Mouse (Mus musculus) hindbrain, embryonic 11.5 days (tissue): ENCODE results near the gene St8sia1. TPM values are rescaled to one million over a fixed set of nuclear protein-coding genes. Genes with fewer than 3 reads are reported as not detected.

Experiments used
- ATAC-seq: fragments of 200-750 bp; cut with Nextera tagmentation; 2 replicates; pipeline ENCODE4 v1.8.0; 2017; ENCODE audit warnings: mild to moderate bottlenecking, moderate TSS enrichment, moderate library complexity; ENCODE audit not compliant: low FRiP score
- DNase-seq: peaks from one replicate; pipeline ENCODE4 v3.0.0-alpha.2; 2015; ENCODE audit warnings: low spot score
- H3K27ac ChIP-seq: fragments of 300-500 bp; sonication (generic); 2 replicates; pipeline ENCODE4 v1.5.1; 2014; ENCODE audit warnings: mild to moderate bottlenecking, low read depth, low read length
- H3K27me3 ChIP-seq: fragments of 300-500 bp; sonication (generic); 2 replicates; pipeline ENCODE4 v1.6.1; 2014; ENCODE audit warnings: mild to moderate bottlenecking, low read length, moderate library complexity, mixed read lengths; ENCODE audit not compliant: control insufficient read depth, insufficient read depth
- H3K36me3 ChIP-seq: fragments of 300-500 bp; sonication (generic); 2 replicates; pipeline ENCODE4 v1.6.1; 2014; ENCODE audit warnings: mild to moderate bottlenecking, low read length, moderate library complexity, mixed read lengths; ENCODE audit not compliant: control insufficient read depth, insufficient read depth
- H3K4me1 ChIP-seq: fragments of 300-500 bp; sonication (generic); replicated peaks from 2 replicates; pipeline ENCODE4 v1.6.1; 2014; ENCODE audit warnings: low read length, mixed read lengths; ENCODE audit not compliant: control insufficient read depth, insufficient read depth
- H3K4me2 ChIP-seq: fragments of 300-500 bp; sonication (generic); replicated peaks from 2 replicates; pipeline ENCODE4 v1.6.1; 2014; ENCODE audit warnings: mild to moderate bottlenecking, low read depth, low read length
- H3K4me3 ChIP-seq: fragments of 300-500 bp; sonication (generic); 2 replicates; pipeline ENCODE4 v1.5.1; 2014; ENCODE audit warnings: low read depth, low read length
- H3K9ac ChIP-seq: fragments of 300-500 bp; sonication (generic); 2 replicates; pipeline ENCODE4 v1.6.1; 2014; ENCODE audit warnings: low read depth, low read length
- H3K9me3 ChIP-seq: fragments of 300-500 bp; sonication (generic); 2 replicates; pipeline ENCODE4 v1.6.1; 2016; ENCODE audit warnings: low read length; ENCODE audit not compliant: control insufficient read depth
- WGBS: fragments of 180-500 bp; shearing (Covaris S2); extraction: QIAGEN DNeasy Blood & Tissue Kit; methylation state at CpG from one replicate; pipeline ENCODE4 v1.1.7; 2014; 5-methylcytosine and 5-hydroxymethylcytosine counted together
- polyA plus RNA-seq: library from polyadenylated mRNA; unstranded; fragments of >200 nt; fragmentation: Nextera tagmentation; extraction: Ambion mirVana; gene quantifications from 2 replicates; pipeline ENCODE4 v1.2.1, GENCODE M21; 2014

St8sia1 gene
- polyA plus RNA-seq, 1 experiment from 2014 or later = 5.1 TPM

DNA sequence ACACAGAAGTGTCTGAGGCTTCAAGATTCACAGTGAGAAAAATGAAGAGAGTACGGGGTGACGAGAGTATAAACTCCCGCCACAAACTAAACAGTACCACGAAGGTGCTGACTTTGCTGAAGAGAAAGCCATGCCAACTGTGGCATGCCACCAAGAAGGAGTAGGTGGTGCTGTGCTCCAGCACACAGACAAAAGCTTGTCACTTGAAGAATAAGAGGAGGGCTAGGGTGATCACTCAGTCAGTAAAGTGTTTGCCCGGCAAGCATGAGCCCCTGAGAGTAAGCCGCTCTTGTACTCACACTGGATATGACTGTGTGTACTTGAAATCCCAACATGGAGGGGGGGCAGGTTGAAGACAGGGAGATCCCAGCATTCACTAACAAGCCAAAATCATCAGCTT is 87.0 kb downstream of the St8sia1 start:
- ATAC-seq = peak; percentile 20; the same call in 1 of the 2 replicates
- no peak overlapping the region for H3K4me3 ChIP-seq
- H3K27me3 ChIP-seq = no peaks in the 10 kb centered on the region
- DNase-seq = no peak
- no peak overlapping the region for H3K9ac ChIP-seq
- WGBS = 40% methylated on average over 6 of the region's 6 CpGs
- no peaks in the 10 kb centered on the region for H3K9me3 ChIP-seq
- peaks cover 10% of the 10 kb centered on the region; the same call in 1 of the 2 replicates for H3K4me1 ChIP-seq
- no peak overlapping the region for H3K4me2 ChIP-seq
- H3K36me3 ChIP-seq = no peaks in the 10 kb centered on the region
- peak overlapping the region; percentile 79 for H3K27ac ChIP-seq

DNA sequence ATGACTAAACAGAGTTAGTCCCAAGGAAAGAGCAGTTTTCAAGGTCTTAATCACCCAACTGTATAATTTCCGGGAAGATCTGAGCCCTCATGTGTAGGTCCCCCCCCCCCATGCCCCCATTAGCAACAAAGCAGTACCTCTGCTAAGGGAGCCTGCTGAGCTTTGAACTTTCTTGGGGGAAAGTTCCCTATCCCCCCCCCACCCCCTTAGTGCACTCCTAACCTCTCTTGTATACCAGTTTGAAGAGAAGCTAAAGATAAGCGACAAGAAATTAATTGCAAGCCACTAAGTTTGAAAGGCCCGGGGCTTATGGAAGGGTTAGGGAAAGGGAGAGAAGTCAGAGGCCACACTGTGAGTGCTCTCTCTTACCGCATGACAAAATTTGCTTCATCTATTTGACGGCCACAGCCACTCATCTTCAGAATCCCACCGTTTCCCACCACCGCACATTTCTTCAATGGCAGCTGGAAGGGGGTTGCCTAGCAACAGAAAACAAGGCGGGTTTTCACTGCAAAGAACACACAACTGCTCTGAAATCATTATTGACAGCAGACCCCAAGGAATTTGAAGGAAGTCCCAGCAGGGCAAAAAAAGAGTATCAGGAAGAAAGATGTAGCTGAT is 87.9 kb downstream of the St8sia1 start:
- 8% methylated on average over 8 of the region's 8 CpGs for WGBS
- H3K4me2 ChIP-seq = no peak overlapping the region
- H3K4me1 ChIP-seq = peaks cover 10% of the 10 kb centered on the region; the same call in 1 of the 2 replicates
- no peaks in the 10 kb centered on the region for H3K36me3 ChIP-seq
- H3K9me3 ChIP-seq = no peaks in the 10 kb centered on the region
- no peak overlapping the region for H3K9ac ChIP-seq
- H3K27me3 ChIP-seq = no peaks in the 10 kb centered on the region
- DNase-seq (peak; percentile 82), ATAC-seq (peak; percentile 87)
- no peak overlapping the region for H3K4me3 ChIP-seq
- peak overlapping the region; percentile 79 for H3K27ac ChIP-seq

DNA sequence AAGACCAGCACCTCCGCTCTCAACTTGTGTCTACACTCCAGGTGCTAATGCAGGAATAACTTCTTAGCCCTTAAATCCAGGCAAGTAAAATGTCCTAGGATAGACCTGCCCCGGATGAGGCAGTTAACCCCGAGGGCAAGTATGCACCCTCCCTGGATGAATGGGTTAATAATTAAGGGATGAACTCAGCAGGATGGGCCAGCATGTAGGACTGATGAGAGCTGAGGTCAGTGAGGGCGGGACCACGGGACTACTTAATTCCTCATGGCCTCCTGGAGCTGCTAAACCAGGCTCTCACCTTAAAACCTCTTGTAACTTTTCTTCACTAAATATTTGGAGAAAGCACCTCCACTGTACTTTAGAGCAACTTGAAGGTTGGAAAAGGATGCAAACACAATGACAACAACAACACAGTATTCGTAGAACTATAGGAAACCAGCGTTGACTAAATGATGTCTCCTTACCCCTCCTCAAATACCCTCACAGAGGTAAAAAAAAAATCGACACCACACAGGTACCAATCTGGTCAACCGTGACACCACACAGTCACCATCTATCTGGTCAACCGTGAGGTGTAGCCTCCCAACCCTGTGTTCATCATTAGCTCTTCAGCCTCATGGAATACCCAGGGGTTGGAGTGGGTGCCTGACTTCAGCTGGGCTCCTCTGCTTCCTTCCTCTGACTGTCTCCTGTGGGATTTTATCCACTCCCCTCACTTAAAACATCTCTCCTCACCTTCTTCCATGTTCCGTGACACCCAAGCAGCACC is 90.3 kb downstream of the St8sia1 start:
- Histone ChIP-seq H3K36me3 (no peaks in the 10 kb centered on the region), H3K4me2 (no peak overlapping the region), H3K9me3 (no peaks in the 10 kb centered on the region), H3K27ac (no peak overlapping the region), H3K4me1 (peaks cover 10% of the 10 kb centered on the region; the same call in 1 of the 2 replicates), H3K27me3 (no peaks in the 10 kb centered on the region), H3K4me3 (no peak overlapping the region), H3K9ac (no peak overlapping the region)
- WGBS = 74% methylated on average over 11 of the region's 11 CpGs
- DNase-seq (no peak), ATAC-seq (no peak)

DNA sequence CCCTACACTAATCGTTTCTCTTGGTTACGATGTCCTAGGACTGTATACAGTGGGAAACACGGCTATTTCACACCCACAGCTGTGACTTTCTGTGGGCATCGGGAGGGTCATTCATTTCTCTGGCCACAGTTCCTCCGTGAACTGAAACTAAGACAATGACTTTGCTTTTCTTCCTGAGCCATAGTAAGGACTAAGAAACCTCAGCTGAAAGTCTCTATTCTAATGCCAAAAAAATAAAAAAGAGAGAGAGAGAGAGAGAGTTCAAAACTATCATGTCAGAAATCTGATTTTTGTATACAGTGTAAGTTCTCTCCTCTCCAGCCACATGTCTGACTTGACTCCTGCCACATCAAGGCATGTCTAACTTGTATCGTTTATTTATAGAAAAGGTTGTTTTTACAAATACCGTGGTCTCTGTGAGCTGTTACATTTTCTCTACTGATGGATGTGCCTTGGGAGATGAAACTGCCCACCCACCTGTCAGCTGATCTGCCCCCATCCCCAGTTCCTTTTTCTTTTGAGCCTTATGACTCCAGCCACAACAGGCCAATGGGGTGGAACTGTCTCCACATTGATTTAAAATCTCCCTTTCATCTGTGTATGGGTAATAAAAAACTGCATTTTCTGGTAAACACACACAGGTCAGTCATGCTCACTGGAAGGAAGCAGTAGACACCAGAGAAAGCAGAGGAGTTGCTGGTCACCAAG is 94.4 kb downstream of the St8sia1 start:
- Histone ChIP-seq H3K9me3 (no peaks in the 10 kb centered on the region), H3K4me1 (no peaks in the 10 kb centered on the region), H3K9ac (no peak overlapping the region), H3K4me3 (no peak overlapping the region), H3K27me3 (no peaks in the 10 kb centered on the region), H3K4me2 (no peak overlapping the region), H3K27ac (no peak overlapping the region), H3K36me3 (no peaks in the 10 kb centered on the region)
- ATAC-seq (no peak), DNase-seq (no peak)
- 81% methylated on average over 7 of the region's 7 CpGs for WGBS

DNA sequence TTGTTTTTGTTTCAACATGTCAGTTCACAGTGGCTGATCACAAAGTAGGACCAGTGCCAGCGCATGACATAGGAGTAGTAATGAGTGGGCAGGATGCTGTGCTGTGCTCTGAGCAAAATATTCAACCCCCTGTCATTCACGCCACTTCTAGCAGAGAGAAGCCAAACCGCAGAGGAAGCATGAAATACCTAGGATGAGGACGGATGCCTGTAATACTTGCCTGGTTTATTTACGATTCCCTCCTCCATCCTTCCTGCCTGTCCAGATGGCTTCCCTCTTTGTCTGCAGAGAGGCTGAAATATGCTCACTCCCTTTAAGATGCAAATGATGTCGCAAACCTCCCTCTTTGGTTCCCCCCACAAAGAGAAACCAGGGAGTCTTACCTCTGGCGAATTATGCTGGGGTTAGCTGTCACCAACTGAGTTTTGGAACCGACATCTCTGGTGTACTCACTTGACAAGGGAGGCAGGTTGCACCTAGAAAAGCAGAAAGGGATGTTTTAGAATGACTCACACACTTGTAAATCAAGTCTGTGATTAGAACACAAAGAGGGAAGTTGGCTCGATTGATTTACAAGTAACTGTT is 96.7 kb downstream of the St8sia1 start:
- DNase-seq (peak; percentile 56), ATAC-seq (peak; percentile 89)
- H3K4me2 ChIP-seq = no peak overlapping the region

DNA sequence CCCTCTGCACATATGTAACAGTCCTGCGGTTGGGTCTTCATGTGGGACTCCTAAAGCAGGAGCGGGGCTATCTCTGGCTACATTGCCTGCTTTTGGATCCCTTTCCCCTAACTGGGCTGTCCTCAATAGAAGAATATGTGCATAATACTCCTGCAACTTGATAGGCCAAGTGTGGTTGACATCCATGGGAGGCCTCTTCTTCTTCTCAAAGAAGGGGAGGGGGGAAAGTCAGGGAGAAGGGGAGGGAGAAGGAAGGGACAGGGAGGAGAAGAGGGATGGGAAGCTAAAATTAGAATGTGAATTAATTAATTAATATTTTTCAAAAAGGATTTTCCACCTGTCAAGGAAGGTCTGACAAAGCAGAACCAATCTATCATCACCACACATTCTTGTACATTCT is 97.2 kb downstream of the St8sia1 start:
- Histone ChIP-seq H3K4me1 (no peaks in the 10 kb centered on the region), H3K9me3 (no peaks in the 10 kb centered on the region), H3K36me3 (no peaks in the 10 kb centered on the region), H3K27ac (peak overlapping the region; percentile 75), H3K4me2 (no peak overlapping the region), H3K9ac (no peak overlapping the region), H3K27me3 (no peaks in the 10 kb centered on the region), H3K4me3 (no peak overlapping the region)
- ATAC-seq = peak; percentile 68
- DNase-seq = no peak
- WGBS = 92% methylated on average over 2 of the region's 2 CpGs

More for the DNA sequence above, 96.7 kb downstream of the St8sia1 start:
- Histone ChIP-seq H3K9ac (no peak overlapping the region), H3K36me3 (no peaks in the 10 kb centered on the region), H3K27me3 (no peaks in the 10 kb centered on the region), H3K9me3 (no peaks in the 10 kb centered on the region), H3K27ac (peak overlapping the region; percentile 75), H3K4me1 (no peaks in the 10 kb centered on the region), H3K4me3 (no peak overlapping the region)
- 17% methylated on average over 9 of the region's 9 CpGs for WGBS

DNA sequence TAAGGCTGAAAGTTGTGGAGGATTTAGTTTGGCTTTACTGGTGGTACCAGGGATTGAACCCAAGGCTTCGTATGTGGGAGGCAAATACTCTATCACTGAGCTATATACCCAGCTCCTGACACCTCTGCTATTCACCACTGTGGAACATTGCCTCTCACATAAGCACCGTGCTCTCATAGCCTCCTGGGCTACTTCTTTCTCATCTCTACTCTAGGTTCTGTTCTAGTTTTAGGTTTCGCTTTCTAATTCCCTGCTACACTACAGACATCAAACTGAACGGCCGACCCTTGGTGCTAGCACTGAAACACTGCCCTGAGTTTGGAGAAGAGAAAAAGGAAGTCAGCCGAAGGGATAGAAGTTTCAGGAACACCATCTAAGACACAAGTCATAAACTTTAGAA is 99.1 kb downstream of the St8sia1 start:
- H3K27me3 ChIP-seq = no peaks in the 10 kb centered on the region
- no peaks in the 10 kb centered on the region for H3K9me3 ChIP-seq
- 91% methylated on average over 6 of the region's 6 CpGs for WGBS
- H3K4me3 ChIP-seq = no peak overlapping the region
- H3K36me3 ChIP-seq = no peaks in the 10 kb centered on the region
- no peak for ATAC-seq
- H3K4me2 ChIP-seq = no peak overlapping the region
- H3K27ac ChIP-seq = no peak overlapping the region
- H3K9ac ChIP-seq = no peak overlapping the region
- no peak for DNase-seq
- no peaks in the 10 kb centered on the region for H3K4me1 ChIP-seq

DNA sequence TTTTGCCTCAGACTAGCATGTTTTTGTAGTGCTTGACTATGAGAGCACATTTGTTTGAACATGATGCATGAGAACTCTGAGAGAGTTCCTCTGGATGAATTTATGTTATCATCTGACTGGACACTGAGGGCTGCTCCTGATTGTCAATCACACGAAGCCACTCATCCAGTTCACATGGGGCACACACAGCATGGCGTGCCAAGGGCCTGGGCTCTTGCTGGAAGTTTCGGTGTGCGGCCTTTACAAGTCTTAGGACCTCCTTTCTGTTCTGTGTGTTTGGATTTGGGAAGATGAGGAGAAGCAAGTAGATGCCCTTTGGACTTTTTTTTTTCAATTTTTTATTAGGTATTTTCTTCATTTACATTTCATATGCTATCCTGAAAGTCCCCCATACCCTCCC is 100.4 kb downstream of the St8sia1 start:
- Histone ChIP-seq H3K9me3 (no peaks in the 10 kb centered on the region), H3K9ac (no peak overlapping the region), H3K4me3 (no peak overlapping the region), H3K36me3 (no peaks in the 10 kb centered on the region), H3K27me3 (no peaks in the 10 kb centered on the region), H3K4me1 (no peaks in the 10 kb centered on the region), H3K27ac (no peak overlapping the region), H3K4me2 (no peak overlapping the region)
- WGBS = 88% methylated on average over 4 of the region's 4 CpGs
- ATAC-seq (no peak), DNase-seq (no peak)
